In genomic region chr2:165791657-165792056, GRCm38 (mm10) we compare ENCODE assay signal across 8 mouse cellular contexts.
A peak's percentile ranks its signal among the peaks of the same experiment; 100 is the strongest.
DNase-seq lines count a peak whose midpoint lies in the region; ATAC-seq and TF ChIP-seq lines count a peak whose summit lies in the region.

No protein-coding gene starts in this region.

- peak overlapping the region; percentile 85 for H3K27ac ChIP-seq in CH12.LX (ENCODE audit: insufficient read depth, low read depth)
- H3K27ac ChIP-seq in forebrain, embryonic 15.5 days (replicated peaks), result no peak overlapping the region
- no peak overlapping the region for H3K27ac ChIP-seq in intestine, embryonic 15.5 days

- no peaks in the 10 kb centered on the region for H3K27me3 ChIP-seq in CH12.LX (replicated peaks)
- H3K27me3 ChIP-seq in forebrain, embryonic 15.5 days, result no peaks in the 10 kb centered on the region
- H3K27me3 ChIP-seq in intestine, embryonic 15.5 days (replicated peaks), result no peaks in the 10 kb centered on the region

- TF ChIP-seq CTCF in CH12.LX (conservative IDR thresholded peaks at IDR 0.05 in 1 of 2, IDR thresholded peaks at IDR 0.05 in 1 of 2; ENCODE audit: low read depth in 2 of 2, low read length in 2 of 2), result peak; percentile 74 to 81
- TF ChIP-seq CTCF in lung, adult 2 months (IDR thresholded peaks at IDR 0.05; ENCODE audit: insufficient read depth, low read length), result peak; percentile 49

- peak; percentile 24 for TF ChIP-seq RAD21 in CH12.LX (IDR thresholded peaks at IDR 0.05; ENCODE audit: low read depth, low read length)

- in situ Hi-C loops in CH12.LX (cut with MboI; ENCODE audit: low pct_ligation_motif_present, low pct_unique_long_range_greater_than_20kb, low sequenced_read_pairs), result loop anchor here (25.0 kb wide), 1 partner anchor 246 kb away; no protein-coding TSS in a partner anchor

- 0 out of 2 replicates have a peak, but pooled peaks have one; percentile 16 for ATAC-seq in cerebellum, adult (ENCODE audit: insufficient number of reproducible peaks, low FRiP score, low TSS enrichment)
- ATAC-seq in forebrain, embryonic 15.5 days (replicated peaks), result peak; percentile 20; the same call in 1 of the 2 replicates
- peak; percentile 37 for ATAC-seq in intestine, embryonic 15.5 days

- peak overlapping the region; percentile 71 for H3K9ac ChIP-seq in CH12.LX (ENCODE audit: insufficient read depth, low read depth)
- no peak overlapping the region for H3K9ac ChIP-seq in forebrain, embryonic 15.5 days (replicated peaks)
- no peak overlapping the region for H3K9ac ChIP-seq in intestine, embryonic 15.5 days

- DNase-seq in cerebellum, adult 9-11 months, result no peak
- peak; percentile 88 for DNase-seq in CH12.LX (ENCODE audit: extremely low read depth)
- peak; percentile 48 for DNase-seq in c-Kit-negative CD71-positive TER-119-positive erythroid progenitor cells, embryonic 14.5 days (ENCODE audit: low read depth, low spot score)
- DNase-seq in lung, adult 2 months, result peak; percentile 60
- DNase-seq in retina, adult 2 months (ENCODE audit: low read depth, low spot score), result peak; percentile 44

- H3K4me3 ChIP-seq in CH12.LX (replicated peaks in 1 of 3; ENCODE audit: low read depth in 2 of 3, low read length in 2 of 3, poor library complexity in 1 of 3), result peak overlapping the region; percentile 52 to 56 (median 53)
- no peak overlapping the region for H3K4me3 ChIP-seq in forebrain, embryonic 15.5 days
- H3K4me3 ChIP-seq in intestine, embryonic 15.5 days (replicated peaks), result no peak overlapping the region
- no peak overlapping the region for H3K4me3 ChIP-seq in lung, adult 2 months (replicated peaks; ENCODE audit: extremely low read depth, low read depth, low read length)

- peaks cover 47 to 77% of the 10 kb centered on the region in 2 experiments for H3K4me1 ChIP-seq in CH12.LX (ENCODE audit: control insufficient read depth in 1 of 2, insufficient read depth in 2 of 2)
- H3K4me1 ChIP-seq in forebrain, embryonic 15.5 days, result peaks cover 5% of the 10 kb centered on the region
- H3K4me1 ChIP-seq in intestine, embryonic 15.5 days (replicated peaks), result 0 out of 2 replicates have a peak, but pooled peaks cover 6% of the 10 kb centered on the region
- no peaks in the 10 kb centered on the region for H3K4me1 ChIP-seq in lung, adult 2 months (ENCODE audit: control insufficient read depth, insufficient read depth, low read length)

- peaks cover 22% of the 10 kb centered on the region for H3K79me2 ChIP-seq in CH12.LX (replicated peaks; ENCODE audit: control insufficient read depth, extremely low read depth, insufficient read depth, poor library complexity, severe bottlenecking)

- no peaks in the 10 kb centered on the region for H3K9me3 ChIP-seq in CH12.LX (replicated peaks; ENCODE audit: low read length)
- no peaks in the 10 kb centered on the region for H3K9me3 ChIP-seq in forebrain, embryonic 15.5 days
- H3K9me3 ChIP-seq in intestine, embryonic 15.5 days, result no peaks in the 10 kb centered on the region

- TF ChIP-seq EP300 in CH12.LX (IDR thresholded peaks at IDR 0.05; ENCODE audit: low read length), result no peak

- dilution Hi-C loops in CH12.LX (cut with MboI; ENCODE audit: extremely low pct_ligation_motif_present, extremely low pct_unique_long_range_greater_than_20kb, low sequenced_read_pairs), result no loop called here

- peaks cover 69 to 81% of the 10 kb centered on the region in 2 experiments for H3K36me3 ChIP-seq in CH12.LX (replicated peaks in 1 of 2; ENCODE audit: control insufficient read depth in 1 of 2, insufficient read depth in 1 of 2, low read length in 1 of 2)
- peaks cover 72% of the 10 kb centered on the region for H3K36me3 ChIP-seq in forebrain, embryonic 15.5 days
- H3K36me3 ChIP-seq in intestine, embryonic 15.5 days, result peaks cover 62% of the 10 kb centered on the region

- peak overlapping the region; percentile 90 for H3K4me2 ChIP-seq in CH12.LX (ENCODE audit: insufficient read depth, low read depth, poor library complexity, severe bottlenecking)
- no peak overlapping the region for H3K4me2 ChIP-seq in forebrain, embryonic 15.5 days (replicated peaks)
- no peak overlapping the region for H3K4me2 ChIP-seq in intestine, embryonic 15.5 days (replicated peaks)

- 70% methylated on average over 9 of the region's 9 CpGs for WGBS in forebrain, embryonic 15.5 days
- WGBS in intestine, embryonic 15.5 days, result 61% methylated on average over 9 of the region's 9 CpGs
- WGBS in lung, adult 2 months, result 53% methylated on average over 9 of the region's 9 CpGs

- TF ChIP-seq POLR2A in CH12.LX (IDR thresholded peaks at IDR 0.05; ENCODE audit: low read depth, low read length), result no peak
- no peak for TF ChIP-seq POLR2A in lung, adult 2 months (IDR thresholded peaks at IDR 0.05; ENCODE audit: borderline replicate concordance, extremely low read depth, low read depth, low read length)

TF ChIP-seq in CH12.LX, 34 proteins besides CTCF, POLR2A, EP300 and RAD21:
- TF ChIP-seq KAT2A (IDR thresholded peaks at IDR 0.05; ENCODE audit: insufficient replicate concordance, low read length) (no peak), SIN3A (IDR thresholded peaks at IDR 0.05; ENCODE audit: low read length) (peak; percentile 21; the same call in 1 of the 2 replicates), GABPA (IDR thresholded peaks at IDR 0.05; ENCODE audit: insufficient replicate concordance, low read depth, low read length) (no peak), IRF4 (IDR thresholded peaks at IDR 0.05; ENCODE audit: low read depth, low read length) (no peak), ELF1 (IDR thresholded peaks at IDR 0.05; ENCODE audit: low read depth, low read length) (no peak), JUN (IDR thresholded peaks at IDR 0.05; ENCODE audit: insufficient read depth, low read depth, low read length) (no peak), ZMIZ1 (IDR thresholded peaks at IDR 0.05; ENCODE audit: low read depth, low read length) (no peak), SMC3 (IDR thresholded peaks at IDR 0.05; ENCODE audit: low read depth, low read length) (peak; percentile 46), ZC3H11A (IDR thresholded peaks at IDR 0.05; ENCODE audit: low read depth, low read length) (no peak), ETS1 (conservative IDR thresholded peaks at IDR 0.05; ENCODE audit: low read depth, low read length) (no peak), MEF2A (IDR thresholded peaks at IDR 0.05; ENCODE audit: borderline replicate concordance, low read depth, low read length) (no peak; the same call in 1 of the 2 replicates), USF1 (IDR thresholded peaks at IDR 0.05; ENCODE audit: low read depth, low read length) (no peak), UBTF (IDR thresholded peaks at IDR 0.05; ENCODE audit: low read depth, low read length) (no peak), MAX (IDR thresholded peaks at IDR 0.05; ENCODE audit: low read length) (0 out of 2 replicates have a peak, but pooled peaks have one; percentile 40), MXI1 (IDR thresholded peaks at IDR 0.05; ENCODE audit: low read depth, low read length) (peak; percentile 29; the same call in 1 of the 2 replicates), ZKSCAN1 (IDR thresholded peaks at IDR 0.05; ENCODE audit: borderline replicate concordance, low read depth, low read length) (no peak), RCOR1 (conservative IDR thresholded peaks at IDR 0.05; ENCODE audit: low read depth, low read length) (no peak), TBP (conservative IDR thresholded peaks at IDR 0.05; ENCODE audit: low read depth, low read length) (no peak), MYC (IDR thresholded peaks at IDR 0.05; ENCODE audit: low read depth, low read length) (no peak), CHD1 (IDR thresholded peaks at IDR 0.05; ENCODE audit: low read depth, low read length) (no peak)

Comparison
In these comparisons a context has a peak if more than half of its experiments do, and no peak if none do; other contexts are left out.
1. H3K4me3 ChIP-seq: peak in CH12.LX (3 of 3); none in forebrain, embryonic 15.5 days (single experiment), intestine, embryonic 15.5 days (single experiment) and lung, adult 2 months (single experiment).
2. Peak in every context shown above with its lines, with median percentiles within 50 percentile points of each other: ATAC-seq.